Mouse (Mus musculus) hindbrain, embryonic 12.5 days (tissue): ENCODE data around the gene Asic2. TPM values are rescaled to one million over a fixed set of nuclear protein-coding genes. Genes with fewer than 3 reads are reported as not detected.

Experiments
- ATAC-seq: fragments of 200-750 bp; cut with Nextera tagmentation; 2 replicates; pipeline ENCODE4 v1.8.0; 2017; ENCODE audit warnings: moderate TSS enrichment; ENCODE audit not compliant: low FRiP score
- H3K27ac ChIP-seq: fragments of 300-500 bp; sonication (generic); 2 replicates; pipeline ENCODE4 v1.5.1; 2016; ENCODE audit warnings: mild to moderate bottlenecking
- H3K27me3 ChIP-seq: fragments of 300-500 bp; sonication (generic); 2 replicates; pipeline ENCODE4 v1.6.1; 2016; ENCODE audit warnings: mild to moderate bottlenecking
- H3K36me3 ChIP-seq: fragments of 300-500 bp; sonication (generic); 2 replicates; pipeline ENCODE4 v1.6.1; 2016; ENCODE audit warnings: mild to moderate bottlenecking
- H3K4me1 ChIP-seq: fragments of 300-500 bp; sonication (generic); 2 replicates; pipeline ENCODE4 v1.6.1; 2016
- H3K4me2 ChIP-seq: fragments of 300-500 bp; sonication (generic); replicated peaks from 2 replicates; pipeline ENCODE4 v1.6.1; 2016; ENCODE audit warnings: mild to moderate bottlenecking
- H3K4me3 ChIP-seq: fragments of 300-500 bp; sonication (generic); 2 replicates; pipeline ENCODE4 v1.5.1; 2016; ENCODE audit warnings: mild to moderate bottlenecking
- H3K9ac ChIP-seq: fragments of 300-500 bp; sonication (generic); 2 replicates; pipeline ENCODE4 v1.6.1; 2016; ENCODE audit warnings: mild to moderate bottlenecking, moderate library complexity
- H3K9me3 ChIP-seq: fragments of 300-500 bp; sonication (generic); replicated peaks from 2 replicates; pipeline ENCODE4 v1.6.1; 2016; ENCODE audit warnings: mild to moderate bottlenecking
- WGBS: fragments of 180-500 bp; shearing (Covaris S2); methylation state at CpG from one replicate; pipeline ENCODE4 v1.1.7; 2016; 5-methylcytosine and 5-hydroxymethylcytosine counted together
- polyA plus RNA-seq: library from polyadenylated mRNA; unstranded; fragments of >200 nt; fragmentation: Nextera tagmentation; extraction: Ambion mirVana; gene quantifications from 2 replicates; pipeline ENCODE4 v1.2.1, GENCODE M21; 2016

The Asic2 gene
- polyA plus RNA-seq, 1 experiment from 2014 or later, result 5.4 TPM

- Histone ChIP-seq H3K36me3 (no peaks in the 10 kb centered on the region), H3K27ac (no peak overlapping the region), H3K4me2 (no peak overlapping the region), H3K27me3 (no peaks in the 10 kb centered on the region), H3K4me3 (no peak overlapping the region), H3K9me3 (no peaks in the 10 kb centered on the region), H3K4me1 (peaks cover 8% of the 10 kb centered on the region; the same call in 1 of the 2 replicates), H3K9ac (no peak overlapping the region)
- no peak for ATAC-seq
- 80% methylated on average over 6 of the region's 6 CpGs for WGBS
These were observed 1012.3 kb downstream of the Asic2 start for GRCm38 (mm10) chr11:80955915-80956314.

- no peak overlapping the region for H3K4me2 ChIP-seq
- ATAC-seq, result no peak
- H3K4me3 ChIP-seq, result no peak overlapping the region
- no peak overlapping the region for H3K27ac ChIP-seq
- no peaks in the 10 kb centered on the region for H3K9me3 ChIP-seq
- H3K27me3 ChIP-seq, result no peaks in the 10 kb centered on the region
- WGBS, result 82% methylated on average over 8 of the region's 8 CpGs
- H3K9ac ChIP-seq, result no peak overlapping the region
- H3K36me3 ChIP-seq, result no peaks in the 10 kb centered on the region
- H3K4me1 ChIP-seq, result peaks cover 8% of the 10 kb centered on the region; the same call in 1 of the 2 replicates
These were observed 1014.1 kb downstream of the Asic2 start for GRCm38 (mm10) chr11:80954147-80954546.

GRCm38 (mm10) chr11:80949068-80949738 lies 1019.1 kb downstream of the Asic2 start:
- Histone ChIP-seq H3K27me3 (no peaks in the 10 kb centered on the region), H3K4me2 (no peak overlapping the region), H3K4me1 (no peaks in the 10 kb centered on the region), H3K9me3 (no peaks in the 10 kb centered on the region), H3K36me3 (no peaks in the 10 kb centered on the region), H3K27ac (no peak overlapping the region), H3K9ac (no peak overlapping the region), H3K4me3 (no peak overlapping the region)
- no peak for ATAC-seq
- 84% methylated on average over 11 of the region's 11 CpGs for WGBS

- H3K4me1 ChIP-seq, result no peaks in the 10 kb centered on the region
- no peak overlapping the region for H3K4me2 ChIP-seq
- no peaks in the 10 kb centered on the region for H3K27me3 ChIP-seq
- H3K4me3 ChIP-seq, result no peak overlapping the region
- no peaks in the 10 kb centered on the region for H3K36me3 ChIP-seq
- no peak overlapping the region for H3K27ac ChIP-seq
- H3K9ac ChIP-seq, result no peak overlapping the region
- ATAC-seq, result no peak
- 30% methylated on average over 2 of the region's 2 CpGs for WGBS
- H3K9me3 ChIP-seq, result no peaks in the 10 kb centered on the region
These were observed 1020.2 kb downstream of the Asic2 start for GRCm38 (mm10) chr11:80948103-80948502.

GRCm38 (mm10) chr11:80946163-80946562 lies 1022.1 kb downstream of the Asic2 start:
- Histone ChIP-seq H3K4me2 (no peak overlapping the region), H3K9ac (no peak overlapping the region), H3K9me3 (no peaks in the 10 kb centered on the region), H3K36me3 (no peaks in the 10 kb centered on the region), H3K27ac (no peak overlapping the region), H3K4me1 (no peaks in the 10 kb centered on the region), H3K27me3 (no peaks in the 10 kb centered on the region), H3K4me3 (no peak overlapping the region)
- no peak for ATAC-seq
- WGBS, result 94% methylated on average over 6 of the region's 6 CpGs

GRCm38 (mm10) chr11:80923286-80923951 lies 1044.8 kb downstream of the Asic2 start:
- no peaks in the 10 kb centered on the region for H3K9me3 ChIP-seq
- 0 out of 2 replicates have a peak, but pooled peaks cover 3% of the 10 kb centered on the region for H3K4me1 ChIP-seq
- H3K4me2 ChIP-seq, result no peak overlapping the region
- no peak for ATAC-seq
- no peak overlapping the region for H3K9ac ChIP-seq
- no peaks in the 10 kb centered on the region for H3K27me3 ChIP-seq
- H3K36me3 ChIP-seq, result no peaks in the 10 kb centered on the region
- H3K4me3 ChIP-seq, result no peak overlapping the region
- no peak overlapping the region for H3K27ac ChIP-seq
- WGBS, result 87% methylated on average over 19 of the region's 19 CpGs

GRCm38 (mm10) chr11:80918332-80918731 lies 1049.9 kb downstream of the Asic2 start:
- no peak overlapping the region for H3K4me3 ChIP-seq
- no peak overlapping the region for H3K4me2 ChIP-seq
- H3K9me3 ChIP-seq, result 0 out of 2 replicates have a peak, but pooled peaks cover 3% of the 10 kb centered on the region
- no peaks in the 10 kb centered on the region for H3K36me3 ChIP-seq
- WGBS, result 87% methylated on average over 5 of the region's 5 CpGs
- no peak overlapping the region for H3K27ac ChIP-seq
- H3K9ac ChIP-seq, result no peak overlapping the region
- ATAC-seq, result no peak
- no peaks in the 10 kb centered on the region for H3K27me3 ChIP-seq
- H3K4me1 ChIP-seq, result peaks cover 3% of the 10 kb centered on the region; the same call in 1 of the 2 replicates

- H3K27me3 ChIP-seq, result no peaks in the 10 kb centered on the region
- H3K36me3 ChIP-seq, result no peaks in the 10 kb centered on the region
- H3K4me2 ChIP-seq, result no peak overlapping the region
- no peak overlapping the region for H3K4me3 ChIP-seq
- peaks cover 5% of the 10 kb centered on the region; the same call in 1 of the 2 replicates for H3K4me1 ChIP-seq
- no peak overlapping the region for H3K27ac ChIP-seq
- no peak for ATAC-seq
- 0 out of 2 replicates have a peak, but pooled peaks cover 3% of the 10 kb centered on the region for H3K9me3 ChIP-seq
- H3K9ac ChIP-seq, result no peak overlapping the region
These were observed 1050.6 kb downstream of the Asic2 start for GRCm38 (mm10) chr11:80917688-80918087.

GRCm38 (mm10) chr11:80913408-80914024 lies 1054.7 kb downstream of the Asic2 start:
- ATAC-seq, result no peak
- Histone ChIP-seq H3K4me1 (peaks cover 2% of the 10 kb centered on the region; the same call in 1 of the 2 replicates), H3K27me3 (no peaks in the 10 kb centered on the region), H3K9me3 (0 out of 2 replicates have a peak, but pooled peaks cover 3% of the 10 kb centered on the region), H3K36me3 (no peaks in the 10 kb centered on the region), H3K4me2 (no peak overlapping the region), H3K4me3 (no peak overlapping the region), H3K9ac (no peak overlapping the region), H3K27ac (no peak overlapping the region)
- 45% methylated on average over 4 of the region's 4 CpGs for WGBS

GRCm38 (mm10) chr11:80912721-80913120 lies 1055.5 kb downstream of the Asic2 start:
- Histone ChIP-seq H3K36me3 (no peaks in the 10 kb centered on the region), H3K27ac (no peak overlapping the region), H3K4me2 (no peak overlapping the region), H3K9me3 (0 out of 2 replicates have a peak, but pooled peaks cover 3% of the 10 kb centered on the region), H3K4me1 (peaks cover 2% of the 10 kb centered on the region; the same call in 1 of the 2 replicates), H3K4me3 (no peak overlapping the region), H3K27me3 (no peaks in the 10 kb centered on the region), H3K9ac (no peak overlapping the region)
- WGBS, result 78% methylated on average over 5 of the region's 5 CpGs
- no peak for ATAC-seq

GRCm38 (mm10) chr11:80907820-80908219 lies 1060.4 kb downstream of the Asic2 start:
- H3K36me3 ChIP-seq, result no peaks in the 10 kb centered on the region
- no peak overlapping the region for H3K4me3 ChIP-seq
- no peaks in the 10 kb centered on the region for H3K27me3 ChIP-seq
- 89% methylated on average over 6 of the region's 6 CpGs for WGBS
- ATAC-seq, result no peak
- no peak overlapping the region for H3K27ac ChIP-seq
- no peaks in the 10 kb centered on the region for H3K4me1 ChIP-seq
- H3K4me2 ChIP-seq, result no peak overlapping the region
- H3K9me3 ChIP-seq, result no peaks in the 10 kb centered on the region
- H3K9ac ChIP-seq, result no peak overlapping the region

- H3K4me3 ChIP-seq, result no peak overlapping the region
- H3K9me3 ChIP-seq, result no peaks in the 10 kb centered on the region
- no peak overlapping the region for H3K27ac ChIP-seq
- no peaks in the 10 kb centered on the region for H3K36me3 ChIP-seq
- H3K4me1 ChIP-seq, result no peaks in the 10 kb centered on the region
- WGBS, result 32% methylated on average over 4 of the region's 4 CpGs
- no peak overlapping the region for H3K9ac ChIP-seq
- H3K27me3 ChIP-seq, result no peaks in the 10 kb centered on the region
- H3K4me2 ChIP-seq, result no peak overlapping the region
- no peak for ATAC-seq
These were observed 1061.8 kb downstream of the Asic2 start for GRCm38 (mm10) chr11:80906456-80906855.
